8 mouse cellular contexts compared by ENCODE assay signal in the genomic region with DNA sequence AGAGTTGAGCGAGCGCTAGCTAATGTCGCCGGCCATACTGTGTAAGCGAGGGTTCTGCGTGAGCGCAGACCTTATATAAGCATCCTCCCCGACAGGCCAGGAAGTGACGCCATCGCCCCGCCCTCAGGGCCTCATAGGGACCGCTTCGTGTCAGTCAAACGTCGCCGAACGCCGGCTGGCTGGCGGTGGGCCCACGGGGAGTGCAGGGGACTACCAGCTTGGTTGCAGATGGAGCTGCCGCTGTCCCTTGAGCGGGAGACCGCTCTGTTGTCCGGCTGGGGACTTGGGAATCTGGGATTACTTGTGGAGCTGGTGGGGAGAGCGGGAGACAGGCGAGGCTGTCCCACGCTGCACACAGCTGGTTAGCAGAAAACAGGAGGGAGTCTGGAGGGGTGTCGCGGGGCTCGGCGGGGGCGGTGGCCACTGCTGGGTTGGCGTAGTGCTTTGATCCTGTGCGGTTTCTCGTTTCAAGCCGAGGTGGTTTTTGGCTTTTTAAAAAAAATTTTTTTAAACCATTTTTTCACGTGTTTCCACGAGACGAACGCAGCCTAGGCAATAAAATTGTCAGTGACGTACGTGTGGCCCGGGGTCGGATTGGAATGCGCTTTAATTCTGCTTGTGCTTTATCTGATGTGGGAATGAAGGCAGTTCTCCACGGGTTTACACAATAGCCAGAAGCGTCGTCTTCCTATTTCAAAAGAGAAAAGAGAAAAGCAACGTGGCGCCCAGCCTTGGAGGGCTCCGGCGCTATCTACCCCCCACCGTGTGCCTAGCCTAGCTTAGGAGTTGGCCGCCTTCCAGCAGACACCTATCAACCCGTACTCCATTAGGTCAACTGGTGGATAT. TPM values are rescaled to one million over a fixed set of nuclear protein-coding genes. Genes with fewer than 3 reads are reported as not detected.
DNase-seq lines count a peak whose midpoint lies in the region; ATAC-seq lines count a peak whose summit lies in the region.

Gene Amd1 (minus strand): TSS at position 47 of the 846 bp plus-strand sequence.

- peak within 1 kb of the TSS; percentile 99 for H3K27ac ChIP-seq in heart, embryonic 10.5 days
- H3K27ac ChIP-seq in kidney, embryonic 15.5 days = peak within 1 kb of the TSS; percentile 99

- H3K4me3 ChIP-seq in heart, embryonic 10.5 days = peak within 1 kb of the TSS; percentile 97
- H3K4me3 ChIP-seq in kidney, embryonic 15.5 days (replicated peaks) = peak within 1 kb of the TSS; percentile 97

- DNase-seq in B cell, adult 2 months = peak; percentile 99 to 100
- DNase-seq in brain, adult 2 months (ENCODE audit: low read depth, low spot score) = peak; percentile 100
- peak; percentile 99 for DNase-seq in heart, embryonic 10.5 days (ENCODE audit: low spot score)
- peak; percentile 100 for DNase-seq in liver
- peak; percentile 99 for DNase-seq in spleen, postnatal 4 days (ENCODE audit: low spot score in 2 of 2)

- peaks cover 17% of the 10 kb centered on the region for H3K4me1 ChIP-seq in heart, embryonic 10.5 days
- peaks cover 27% of the 10 kb centered on the region for H3K4me1 ChIP-seq in kidney, embryonic 15.5 days

- peak within 1 kb of the TSS; percentile 95 for H3K9ac ChIP-seq in kidney, embryonic 15.5 days

- WGBS in heart, embryonic 10.5 days = under 1% methylated on average over 55 of the region's 55 CpGs
- under 1% methylated on average over 55 of the region's 55 CpGs for WGBS in kidney, embryonic 15.5 days

- H3K36me3 ChIP-seq in heart, embryonic 10.5 days = no peaks in the 10 kb centered on the region
- H3K36me3 ChIP-seq in kidney, embryonic 15.5 days = no peaks in the 10 kb centered on the region

- no peaks in the 10 kb centered on the region for H3K9me3 ChIP-seq in heart, embryonic 10.5 days
- 0 out of 2 replicates have a peak, but pooled peaks cover 8% of the 10 kb centered on the region for H3K9me3 ChIP-seq in kidney, embryonic 15.5 days (replicated peaks)

- peak within 1 kb of the TSS; percentile 77 for H3K4me2 ChIP-seq in kidney, embryonic 15.5 days

- H3K27me3 ChIP-seq in heart, embryonic 10.5 days (ENCODE audit: insufficient read depth, poor library complexity, severe bottlenecking) = no peaks in the 10 kb centered on the region
- H3K27me3 ChIP-seq in kidney, embryonic 15.5 days = no peaks in the 10 kb centered on the region

- peak; percentile 93 for ATAC-seq in erythroblast, adult 5-6 weeks (replicated peaks; ENCODE audit: low FRiP score, poor library complexity, severe bottlenecking)
- peak; percentile 97 for ATAC-seq in kidney, embryonic 15.5 days (replicated peaks; ENCODE audit: low FRiP score)
- peak; percentile 98 for ATAC-seq in monocyte, adult 5-6 weeks (replicated peaks; ENCODE audit: insufficient number of reproducible peaks, low FRiP score, low TSS enrichment, poor library complexity, severe bottlenecking)

RNA-seq across cellular contexts. Expression of gene Amd1, which starts in this region (rescaled TPM):
- 49.9 and 70.3 TPM in 2 replicates for total RNA-seq in erythroblast, adult 5-6 weeks (2015; ENCODE audit: low replicate concordance)
- 60.2 and 63.1 TPM in 2 replicates for total RNA-seq in erythroblast, adult 5-6 weeks (2017; ENCODE audit: low replicate concordance)
- 55.2 and 59.1 TPM in 2 replicates for polyA plus RNA-seq in heart, embryonic 10.5 days (2016; fragmentation: Nextera tagmentation; extraction: Ambion mirVana)
- polyA plus RNA-seq in kidney, embryonic 15.5 days (2015; fragmentation: Nextera tagmentation; extraction: Ambion mirVana) = 64.6 and 65.5 TPM in 2 replicates
- 78.0 to 100 TPM (median 91.1 TPM) in 3 replicates for total RNA-seq in monocyte, adult 5-6 weeks (2017)

Comparison
In these comparisons a context has a peak if more than half of its experiments do, and no peak if none do; other contexts are left out.
1. Peak in every context shown above with its lines: DNase-seq, ATAC-seq, H3K4me3 ChIP-seq and H3K27ac ChIP-seq.